Mouse (Mus musculus): Measurements from ENCODE around the gene Fiz1.

Gene Fiz1

GRCm38 (mm10) chr7:4996003-4996895 is 18.2 kb downstream of the Fiz1 start, which contains the start of gene Zfp579:
Zfp579 (minus strand) TSS chr7:4996158.
- peak; percentile 97 for DNase-seq

DNA sequence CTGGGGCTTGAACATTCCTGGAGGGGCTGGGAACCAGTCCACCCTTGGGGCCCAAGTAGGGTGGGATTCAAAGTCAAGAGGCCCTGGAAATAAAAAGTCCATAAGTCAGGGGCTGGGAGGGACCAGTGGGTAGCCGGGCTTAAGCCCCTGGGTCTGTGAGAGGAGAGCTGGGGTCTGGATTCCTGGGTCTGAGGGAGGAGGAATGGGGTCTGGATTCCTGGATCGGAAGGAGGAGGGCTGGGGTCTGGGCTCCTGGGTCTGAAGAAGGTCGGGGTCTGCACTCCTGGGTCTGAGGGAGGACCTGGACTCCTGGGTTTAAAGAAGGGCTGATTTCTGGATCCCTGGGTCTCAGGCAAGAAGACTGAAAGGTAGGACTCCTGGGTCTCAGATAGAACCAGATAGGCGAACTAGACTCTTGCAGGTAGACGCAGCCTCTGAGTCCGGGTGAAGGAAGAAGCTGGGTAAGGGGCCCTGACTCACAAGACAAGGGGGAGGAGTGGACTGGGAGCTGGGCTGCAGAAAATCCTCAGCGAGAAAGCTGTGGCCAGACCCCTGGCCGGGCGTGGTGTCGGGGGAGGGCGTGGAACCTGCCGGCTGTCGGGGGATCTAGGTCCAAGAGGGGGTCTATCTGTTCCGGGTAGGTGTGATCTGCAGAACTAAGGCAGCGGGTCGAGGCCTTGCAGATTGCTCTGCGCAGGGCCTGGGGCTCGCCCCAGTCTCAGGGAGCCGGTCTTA is 19.1 kb downstream of the Fiz1 start:
- no peak for DNase-seq

- DNase-seq: no peak
Measured at GRCm38 (mm10) chr7:4993999-4994788, 20.3 kb downstream of the Fiz1 start.

- DNase-seq: no peak
Measured at GRCm38 (mm10) chr7:4993347-4993998, 21.0 kb downstream of the Fiz1 start.

DNA sequence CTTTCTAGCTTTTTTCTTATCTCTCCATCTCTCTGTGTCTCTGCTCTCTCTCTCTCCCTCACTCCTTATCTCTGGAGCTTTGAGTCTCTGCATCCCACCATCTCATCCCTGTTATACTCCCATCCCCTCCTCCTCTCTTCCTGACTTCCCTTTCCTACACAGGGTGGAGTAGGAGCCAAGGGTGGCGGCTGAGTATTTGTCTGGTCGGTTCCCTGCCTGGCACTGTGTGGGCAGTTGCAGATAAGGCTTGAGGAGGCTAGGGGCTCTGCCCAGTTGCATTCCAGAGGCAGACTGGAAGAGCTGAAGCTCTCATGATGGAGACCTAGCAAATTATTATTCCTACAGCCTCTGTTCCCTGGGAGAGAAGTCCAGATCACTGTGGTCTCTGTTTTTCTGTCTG is 26.2 kb downstream of the Fiz1 start:
- no peak for DNase-seq

DNA sequence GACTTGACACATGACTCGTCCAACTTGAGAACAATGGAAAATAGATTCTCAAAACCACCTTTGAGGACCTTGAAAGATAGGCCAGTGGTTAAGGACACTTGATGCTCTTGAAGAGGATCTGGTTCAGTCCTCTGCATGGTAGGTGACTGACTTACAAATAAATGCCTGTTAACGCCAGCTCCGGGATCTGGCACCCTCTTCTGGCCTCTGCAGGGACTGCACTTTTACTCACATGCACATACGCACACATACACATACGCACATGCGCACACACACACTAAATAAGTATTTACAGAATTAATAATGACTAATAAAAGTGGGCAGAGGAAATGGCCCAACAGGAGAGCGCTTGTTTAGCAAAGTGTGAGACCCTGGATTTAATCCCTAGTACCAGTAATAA is 37.7 kb downstream of the Fiz1 start:
- DNase-seq: no peak

DNA sequence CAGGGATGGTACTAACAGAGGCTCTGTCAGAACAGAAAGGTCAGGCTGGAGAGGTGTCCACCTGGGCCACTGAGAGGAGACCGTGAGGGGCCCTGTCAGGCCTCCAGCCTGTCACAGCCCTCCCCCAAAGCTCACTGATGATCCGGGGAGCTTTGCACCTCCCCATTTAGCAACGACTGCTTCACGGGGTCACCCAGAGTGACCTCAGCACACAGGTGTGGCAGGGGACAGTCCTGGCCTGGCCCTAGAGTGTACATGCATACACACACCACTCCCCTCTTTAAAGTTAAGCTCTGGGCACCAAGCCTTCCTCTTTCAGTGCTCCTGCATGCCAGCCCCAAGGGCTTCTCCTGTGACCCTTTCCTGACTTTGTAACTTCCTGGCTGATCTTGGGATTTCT is 39.0 kb downstream of the Fiz1 start:
- DNase-seq: no peak

DNA sequence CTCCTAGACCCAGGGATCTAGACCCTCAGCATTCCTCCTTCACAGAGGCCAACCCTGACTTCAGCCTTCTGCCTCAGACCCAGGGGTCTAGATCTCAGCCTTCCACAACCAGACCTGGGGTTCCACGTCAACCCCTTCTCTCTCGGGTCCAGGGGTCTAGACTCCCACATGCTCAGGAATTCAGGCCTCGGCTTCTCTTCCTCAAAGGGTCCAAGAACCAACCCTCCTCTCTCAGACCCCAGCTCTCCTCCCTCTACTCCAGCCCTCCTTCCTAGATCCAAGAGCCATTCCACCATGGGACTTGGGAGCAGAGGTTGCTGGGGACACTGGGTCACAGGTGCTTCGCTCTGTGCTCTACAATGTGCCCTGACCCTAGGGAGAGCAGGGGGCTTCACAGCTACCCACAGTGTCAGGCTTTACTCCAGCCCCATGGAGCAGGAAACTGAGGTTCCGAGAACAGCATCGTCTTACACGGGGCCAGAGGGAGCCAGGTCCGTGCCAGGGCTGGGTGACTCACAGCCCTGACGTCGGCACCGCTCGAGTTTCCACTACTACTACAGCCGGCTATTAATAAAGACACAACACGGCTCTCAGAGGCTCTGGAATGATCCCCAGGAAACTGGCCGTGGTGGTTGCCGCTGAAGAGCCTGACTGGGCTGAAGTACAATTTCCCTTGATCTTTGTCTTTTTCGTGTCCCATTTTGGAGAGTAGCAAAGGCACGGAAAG is 42.0 kb downstream of the Fiz1 start:
- DNase-seq: peak; percentile 82

DNA sequence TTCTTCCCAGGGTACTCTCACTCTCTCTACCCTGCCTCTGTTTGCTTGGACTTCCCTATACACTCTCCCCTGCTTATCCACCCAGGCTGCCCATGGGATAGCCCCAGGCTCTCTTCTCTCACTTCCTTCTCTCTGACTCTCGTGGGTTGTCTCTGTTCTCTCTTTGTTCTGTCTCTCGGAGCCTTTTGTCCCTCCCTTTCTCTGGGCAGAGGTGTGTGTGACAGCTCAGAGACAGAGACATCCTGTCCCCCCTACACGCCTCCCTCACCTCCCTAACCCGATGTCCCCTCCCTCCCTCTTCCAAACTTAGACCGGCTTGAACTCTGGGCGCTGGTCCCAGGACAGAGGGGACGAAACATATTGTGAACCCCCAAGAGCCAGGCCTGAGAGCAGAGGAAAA is 42.8 kb downstream of the Fiz1 start:
- peak; percentile 87 for DNase-seq

GRCm38 (mm10) chr7:4971068-4971467 is 43.4 kb downstream of the Fiz1 start, which contains the start of gene Sbk3:
Sbk3 (minus strand) TSS chr7:4971168.
- no peak for DNase-seq

GRCm38 (mm10) chr7:4964988-4965387 is 49.5 kb downstream of the Fiz1 start:
- DNase-seq: no peak

GRCm38 (mm10) chr7:4964272-4964671 is 50.2 kb downstream of the Fiz1 start, which contains the start of gene Sbk2:
Sbk2 (minus strand) TSS chr7:4964406.
- DNase-seq: peak; percentile 93

GRCm38 (mm10) chr7:4963527-4963926 is 51.0 kb downstream of the Fiz1 start:
- DNase-seq: no peak

DNA sequence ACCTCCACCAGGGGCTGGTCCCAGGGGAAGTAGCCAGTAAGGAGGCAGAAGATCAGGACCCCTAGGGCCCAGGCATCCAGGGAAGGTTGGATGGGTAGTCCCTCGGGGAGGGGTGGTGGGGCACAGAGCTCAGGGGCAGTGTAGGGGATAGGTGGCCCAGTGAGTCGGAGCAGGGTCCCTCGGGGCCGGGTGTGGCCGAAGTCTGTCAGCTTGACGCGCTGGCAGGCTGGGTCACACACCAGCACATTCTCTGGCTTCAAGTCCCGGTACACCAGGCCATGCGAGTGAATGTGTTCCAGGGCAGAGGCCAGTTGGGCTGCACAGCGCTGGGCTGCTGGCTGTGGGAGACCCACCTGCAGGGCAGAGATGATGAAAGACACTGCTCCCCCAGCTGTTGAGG is 57.1 kb downstream of the Fiz1 start:
- DNase-seq: no peak
